Mouse (Mus musculus): ENCODE data around the gene Agtr2.

- TF ChIP-seq TAL1 (conservative IDR thresholded peaks at IDR 0.05; ENCODE audit: low read depth, low read length) (no peak), CTCF (IDR thresholded peaks at IDR 0.05; ENCODE audit: low read depth, low read length) (no peak), GATA1 (IDR thresholded peaks at IDR 0.05; ENCODE audit: borderline replicate concordance, low read length) (no peak)
These were observed 3.8 kb downstream of the Agtr2 start for GRCm38 (mm10) chrX:21488111-21488510.

Data from G1E (cell line).